Mouse (Mus musculus): Measurements from ENCODE around the gene Olfr116.

- TF ChIP-seq SIN3A (IDR thresholded peaks at IDR 0.05; ENCODE audit: low read length) (no peak), ZNF384 (IDR thresholded peaks at IDR 0.05; ENCODE audit: low read depth, low read length) (no peak), ZMIZ1 (IDR thresholded peaks at IDR 0.05; ENCODE audit: low read depth, low read length) (no peak), RAD21 (IDR thresholded peaks at IDR 0.05; ENCODE audit: low read depth, low read length) (no peak), CTCF (conservative IDR thresholded peaks at IDR 0.05 in 1 of 2, IDR thresholded peaks at IDR 0.05 in 1 of 2; ENCODE audit: low read depth in 2 of 2, low read length in 2 of 2) (no peak), NRF1 (IDR thresholded peaks at IDR 0.05; ENCODE audit: low read depth, low read length) (no peak), POLR2A (IDR thresholded peaks at IDR 0.05; ENCODE audit: low read depth, low read length) (no peak), ELF1 (IDR thresholded peaks at IDR 0.05; ENCODE audit: low read depth, low read length) (no peak), JUND (conservative IDR thresholded peaks at IDR 0.05; ENCODE audit: low read depth, low read length) (no peak), NELFE (IDR thresholded peaks at IDR 0.05; ENCODE audit: low read depth, low read length) (no peak), MAFK (IDR thresholded peaks at IDR 0.05; ENCODE audit: insufficient replicate concordance, low read length) (no peak), MYC (IDR thresholded peaks at IDR 0.05; ENCODE audit: low read depth, low read length) (no peak), GABPA (IDR thresholded peaks at IDR 0.05; ENCODE audit: insufficient replicate concordance, low read depth, low read length) (no peak)
Measured at GRCm38 (mm10) chr17:37627009-37627408, at the start of gene Olfr116, which contains the start of gene Olfr115.
